Mouse (Mus musculus) midbrain, embryonic 11.5 days (tissue): ENCODE measurements around the gene Adcy5. TPM values are rescaled to one million over a fixed set of nuclear protein-coding genes. Genes with fewer than 3 reads are reported as not detected.

ENCODE experiments used
- ATAC-seq: fragments of 200-750 bp; cut with Nextera tagmentation; 2 replicates; pipeline ENCODE4 v1.8.0; 2017; ENCODE audit warnings: moderate TSS enrichment, moderate library complexity; ENCODE audit not compliant: low FRiP score
- DNase-seq: peaks from one replicate; pipeline ENCODE4 v3.0.0; 2015; ENCODE audit warnings: low spot score; ENCODE audit errors: missing footprints
- H3K27ac ChIP-seq: fragments of 300-500 bp; sonication (generic); 2 replicates; pipeline ENCODE4 v1.5.1; 2014; ENCODE audit warnings: low read depth, low read length
- H3K27me3 ChIP-seq: fragments of 300-500 bp; sonication (generic); 2 replicates; pipeline ENCODE4 v1.6.1; 2014; ENCODE audit warnings: mild to moderate bottlenecking, low read length, moderate library complexity, mixed read lengths; ENCODE audit not compliant: control insufficient read depth, insufficient read depth
- H3K36me3 ChIP-seq: fragments of 300-500 bp; sonication (generic); 2 replicates; pipeline ENCODE4 v1.6.1; 2014; ENCODE audit warnings: mild to moderate bottlenecking, low read length, moderate library complexity, mixed read lengths; ENCODE audit not compliant: control insufficient read depth, insufficient read depth
- H3K4me1 ChIP-seq: fragments of 300-500 bp; sonication (generic); 2 replicates; pipeline ENCODE4 v1.6.1; 2014; ENCODE audit warnings: low read length; ENCODE audit not compliant: control insufficient read depth, insufficient read depth
- H3K4me2 ChIP-seq: fragments of 300-500 bp; sonication (generic); 2 replicates; pipeline ENCODE4 v1.6.1; 2014; ENCODE audit warnings: mild to moderate bottlenecking, moderate library complexity
- H3K4me3 ChIP-seq: fragments of 300-500 bp; sonication (generic); 2 replicates; pipeline ENCODE4 v1.5.1; 2014; ENCODE audit warnings: low read depth, low read length
- H3K9ac ChIP-seq: fragments of 300-500 bp; sonication (generic); 2 replicates; pipeline ENCODE4 v1.6.1; 2014; ENCODE audit warnings: low read length
- H3K9me3 ChIP-seq: fragments of 300-500 bp; sonication (generic); 2 replicates; pipeline ENCODE4 v1.6.1; 2016; ENCODE audit warnings: low read length; ENCODE audit not compliant: control insufficient read depth
- WGBS: fragments of 180-500 bp; shearing (Covaris S2); extraction: QIAGEN DNeasy Blood & Tissue Kit; methylation state at CpG from one replicate; pipeline ENCODE4 v1.1.7; 2014; 5-methylcytosine and 5-hydroxymethylcytosine counted together
- polyA plus RNA-seq: library from polyadenylated mRNA; unstranded; fragments of >200 nt; fragmentation: Nextera tagmentation; extraction: Ambion mirVana; gene quantifications from 2 replicates; pipeline ENCODE4 v1.2.1, GENCODE M21; 2014

Adcy5 gene
- 1.7 TPM in 2 replicates for polyA plus RNA-seq

DNA sequence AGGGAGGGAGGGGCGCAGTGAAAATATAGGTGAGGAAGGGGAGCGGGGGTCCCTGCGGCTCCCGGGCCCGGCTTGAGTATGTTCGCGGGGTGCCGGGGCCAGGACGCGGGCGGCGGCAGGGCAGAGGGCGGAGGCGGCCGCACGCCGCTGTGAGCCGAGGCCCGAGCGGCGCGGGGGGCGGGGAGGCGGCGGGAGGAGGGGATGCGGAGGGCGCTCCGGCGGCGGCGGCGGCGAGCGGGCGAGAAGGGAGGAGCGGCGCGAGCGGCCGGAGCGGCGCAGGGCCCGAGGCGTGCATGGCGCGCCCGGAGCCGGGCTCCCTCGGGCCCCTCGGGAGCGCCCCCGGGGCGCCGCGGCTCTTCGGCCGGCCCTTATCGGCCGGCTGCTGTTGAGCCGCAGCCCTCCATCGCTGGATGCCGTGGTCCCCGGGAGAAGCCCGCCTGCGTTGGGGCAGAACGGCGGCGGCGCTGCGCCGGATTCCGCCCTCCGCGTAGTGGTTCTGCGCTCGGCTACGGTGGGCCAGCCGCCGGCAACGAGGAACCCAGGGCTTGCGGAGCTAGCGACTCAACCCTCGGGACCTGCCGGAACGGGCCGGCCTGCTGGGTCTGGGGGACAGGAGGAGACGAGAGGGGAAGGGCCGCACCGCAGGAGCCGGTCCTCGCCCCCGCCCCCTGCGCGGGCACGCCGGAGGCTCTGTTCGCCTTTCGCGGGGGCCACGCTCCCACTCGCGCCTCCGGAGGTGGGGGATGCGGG, at the start of gene Adcy5:
Adcy5 (plus strand) TSS at position 237 of the 750 bp plus-strand sequence.
- peak within 1 kb of the TSS; percentile 74 for H3K4me3 ChIP-seq
- H3K4me1 ChIP-seq: peaks cover 19% of the 10 kb centered on the region
- peaks cover 47% of the 10 kb centered on the region for H3K27me3 ChIP-seq
- no peaks in the 10 kb centered on the region for H3K9me3 ChIP-seq
- under 1% methylated on average over 70 of the region's 104 CpGs for WGBS
- peak within 1 kb of the TSS; percentile 95 for H3K4me2 ChIP-seq
- peak; percentile 95 for DNase-seq
- H3K9ac ChIP-seq: peak within 1 kb of the TSS; percentile 85
- peak; percentile 68 for ATAC-seq
- peak within 1 kb of the TSS; percentile 57 for H3K27ac ChIP-seq
- no peaks in the 10 kb centered on the region for H3K36me3 ChIP-seq

GRCm38 (mm10) chr16:35107985-35108384, 46.7 kb upstream of the Adcy5 start:
- whole genome bisulfite sequencing: 78% methylated on average over 6 of the region's 6 CpGs
- no peak for ATAC-seq
- Histone ChIP-seq H3K4me2 (no peak overlapping the region), H3K36me3 (no peaks in the 10 kb centered on the region), H3K27me3 (no peaks in the 10 kb centered on the region), H3K9me3 (no peaks in the 10 kb centered on the region), H3K4me1 (peaks cover 6% of the 10 kb centered on the region; the same call in 1 of the 2 replicates), H3K9ac (no peak overlapping the region), H3K27ac (no peak overlapping the region), H3K4me3 (no peak overlapping the region)
- no peak for DNase-seq

- Histone ChIP-seq H3K36me3 (no peaks in the 10 kb centered on the region), H3K4me2 (no peak overlapping the region), H3K9ac (no peak overlapping the region), H3K27ac (no peak overlapping the region), H3K27me3 (no peaks in the 10 kb centered on the region), H3K9me3 (no peaks in the 10 kb centered on the region), H3K4me1 (peaks cover 6% of the 10 kb centered on the region; the same call in 1 of the 2 replicates), H3K4me3 (no peak overlapping the region)
- WGBS: 79% methylated on average over 8 of the region's 8 CpGs
- DNase-seq (no peak), ATAC-seq (no peak)
These were observed 45.5 kb upstream of the Adcy5 start for GRCm38 (mm10) chr16:35109156-35109555.

DNA sequence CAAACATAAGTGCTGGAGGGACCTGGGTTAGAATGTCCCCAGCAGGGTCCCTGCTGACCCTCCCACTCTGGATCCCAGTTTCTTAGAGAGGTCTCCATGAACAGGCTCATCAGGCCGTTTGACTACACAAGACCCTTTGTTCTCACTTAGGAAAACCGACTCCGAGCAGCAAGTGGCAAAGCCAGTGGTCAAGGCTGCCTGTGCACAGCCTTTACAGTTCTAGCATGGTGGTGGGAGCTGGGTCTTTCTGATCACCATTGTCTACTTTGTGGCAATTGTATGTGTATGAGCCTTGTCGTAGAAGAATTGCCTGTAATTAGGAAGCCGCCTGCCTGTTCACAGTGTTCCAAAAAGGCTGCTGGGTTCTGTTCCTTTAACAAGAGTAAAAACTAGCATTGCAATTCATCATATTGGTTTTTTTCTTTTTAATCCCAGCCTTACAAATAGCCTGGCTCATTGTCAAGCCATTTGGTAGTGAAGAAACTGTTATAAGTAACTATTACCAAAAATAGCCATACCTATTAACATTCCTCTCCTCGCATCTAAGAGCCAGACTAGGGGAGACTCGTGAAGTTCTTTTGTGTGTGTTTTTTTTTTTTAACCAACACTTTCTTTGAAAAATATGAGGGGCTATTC, 44.9 kb upstream of the Adcy5 start:
- no peak overlapping the region for H3K4me2 ChIP-seq
- H3K27me3 ChIP-seq: no peaks in the 10 kb centered on the region
- peaks cover 6% of the 10 kb centered on the region; the same call in 1 of the 2 replicates for H3K4me1 ChIP-seq
- ATAC-seq: no peak
- WGBS: 55% methylated on average over 7 of the region's 7 CpGs
- no peak overlapping the region for H3K4me3 ChIP-seq
- H3K27ac ChIP-seq: no peak overlapping the region
- peak; percentile 76 for DNase-seq
- no peaks in the 10 kb centered on the region for H3K9me3 ChIP-seq
- H3K9ac ChIP-seq: no peak overlapping the region
- H3K36me3 ChIP-seq: no peaks in the 10 kb centered on the region

GRCm38 (mm10) chr16:35110410-35111142, 44.1 kb upstream of the Adcy5 start:
- no peaks in the 10 kb centered on the region for H3K9me3 ChIP-seq
- no peak overlapping the region for H3K27ac ChIP-seq
- WGBS: 32% methylated on average over 10 of the region's 10 CpGs

DNA sequence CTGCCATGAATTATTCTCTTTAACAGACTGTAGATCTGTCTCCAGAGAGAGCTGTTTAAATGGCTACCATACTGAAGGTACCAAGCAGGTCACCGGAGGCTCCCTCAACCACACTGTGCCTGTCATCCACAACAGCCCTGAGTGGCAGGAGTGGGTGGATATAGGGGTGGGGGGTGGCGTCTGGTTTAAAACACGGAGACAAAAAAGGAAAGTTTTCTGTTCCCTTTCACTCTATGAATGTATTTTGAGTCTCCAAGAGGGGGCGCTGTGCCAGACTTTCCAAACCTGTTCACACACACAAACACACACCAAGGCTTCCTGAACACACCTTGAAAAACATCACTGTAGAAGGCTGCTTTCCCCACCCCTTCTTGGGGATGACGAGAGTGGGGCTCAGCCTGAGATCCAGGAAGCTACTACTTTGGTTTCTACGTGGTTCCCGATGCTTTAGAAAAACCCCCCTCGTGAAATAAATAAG, 43.5 kb upstream of the Adcy5 start:
- no peak overlapping the region for H3K27ac ChIP-seq
- no peaks in the 10 kb centered on the region for H3K27me3 ChIP-seq
- no peaks in the 10 kb centered on the region for H3K36me3 ChIP-seq
- ATAC-seq (peak; percentile 57), DNase-seq (peak; percentile 84)
- WGBS: 69% methylated on average over 8 of the region's 8 CpGs
- H3K9ac ChIP-seq: no peak overlapping the region
- H3K4me1 ChIP-seq: peaks cover 6% of the 10 kb centered on the region; the same call in 1 of the 2 replicates
- no peak overlapping the region for H3K4me3 ChIP-seq
- no peaks in the 10 kb centered on the region for H3K9me3 ChIP-seq
- no peak overlapping the region for H3K4me2 ChIP-seq

More at GRCm38 (mm10) chr16:35110410-35111142, 44.1 kb upstream of the Adcy5 start:
- no peaks in the 10 kb centered on the region for H3K27me3 ChIP-seq
- peak; percentile 99 for DNase-seq
- peak; percentile 89 for ATAC-seq
- peak overlapping the region; percentile 5; the same call in 1 of the 2 replicates for H3K4me2 ChIP-seq
- no peaks in the 10 kb centered on the region for H3K36me3 ChIP-seq
- peaks cover 6% of the 10 kb centered on the region; the same call in 1 of the 2 replicates for H3K4me1 ChIP-seq
- no peak overlapping the region for H3K9ac ChIP-seq
- H3K4me3 ChIP-seq: no peak overlapping the region

GRCm38 (mm10) chr16:35113496-35113895, 41.2 kb upstream of the Adcy5 start:
- DNase-seq (peak; percentile 62), ATAC-seq (no peak)
- H3K27me3 ChIP-seq: no peaks in the 10 kb centered on the region
- H3K4me3 ChIP-seq: no peak overlapping the region
- no peak overlapping the region for H3K9ac ChIP-seq
- H3K4me2 ChIP-seq: no peak overlapping the region
- H3K36me3 ChIP-seq: no peaks in the 10 kb centered on the region
- 84% methylated on average over 5 of the region's 5 CpGs for WGBS
- peaks cover 6% of the 10 kb centered on the region; the same call in 1 of the 2 replicates for H3K4me1 ChIP-seq
- no peaks in the 10 kb centered on the region for H3K9me3 ChIP-seq
- H3K27ac ChIP-seq: no peak overlapping the region

DNA sequence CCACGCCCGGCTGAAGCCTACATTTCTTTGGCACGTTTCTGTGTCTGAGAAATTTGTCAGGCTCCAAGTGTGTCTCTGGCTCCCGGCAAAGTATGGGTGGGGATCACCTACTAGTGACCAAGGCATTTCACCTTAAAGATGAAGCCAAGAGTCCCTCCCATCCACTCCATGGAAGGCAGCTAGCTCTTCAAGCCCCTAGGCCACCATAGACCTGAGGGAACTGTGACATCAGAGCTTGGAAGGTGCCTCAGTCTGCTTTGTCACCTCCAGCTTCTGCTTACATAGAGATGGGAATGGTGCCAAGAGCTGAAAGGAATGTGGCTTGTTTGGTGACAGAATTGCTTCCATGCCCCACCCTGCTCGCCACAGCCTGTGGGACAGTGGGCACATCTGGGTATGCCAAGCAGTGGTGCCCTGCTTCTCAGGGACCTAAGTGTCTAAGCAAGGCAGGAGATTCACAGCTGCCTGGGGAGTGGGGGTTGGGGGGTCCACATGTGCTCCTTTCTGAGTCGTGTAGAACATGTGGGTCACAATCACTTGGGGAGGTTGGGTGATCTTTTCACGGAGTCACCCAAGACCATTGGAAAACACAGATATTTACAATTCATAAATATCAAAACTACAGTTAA, 38.2 kb upstream of the Adcy5 start:
- no peak overlapping the region for H3K4me3 ChIP-seq
- DNase-seq (peak; percentile 81), ATAC-seq (no peak)
- no peaks in the 10 kb centered on the region for H3K36me3 ChIP-seq
- no peaks in the 10 kb centered on the region for H3K9me3 ChIP-seq
- WGBS: 92% methylated on average over 7 of the region's 7 CpGs
- no peak overlapping the region for H3K4me2 ChIP-seq
- H3K9ac ChIP-seq: no peak overlapping the region
- H3K4me1 ChIP-seq: no peaks in the 10 kb centered on the region
- no peak overlapping the region for H3K27ac ChIP-seq
- no peaks in the 10 kb centered on the region for H3K27me3 ChIP-seq
